Mouse (Mus musculus) retina, postnatal 7 days (tissue): Measurements from ENCODE around the gene Btbd1.

Source experiments
- DNase-seq: peaks from one replicate; pipeline ENCODE4 v3.0.0-alpha.2; 2012; ENCODE audit warnings: low read depth, low spot score

Btbd1 gene

DNA sequence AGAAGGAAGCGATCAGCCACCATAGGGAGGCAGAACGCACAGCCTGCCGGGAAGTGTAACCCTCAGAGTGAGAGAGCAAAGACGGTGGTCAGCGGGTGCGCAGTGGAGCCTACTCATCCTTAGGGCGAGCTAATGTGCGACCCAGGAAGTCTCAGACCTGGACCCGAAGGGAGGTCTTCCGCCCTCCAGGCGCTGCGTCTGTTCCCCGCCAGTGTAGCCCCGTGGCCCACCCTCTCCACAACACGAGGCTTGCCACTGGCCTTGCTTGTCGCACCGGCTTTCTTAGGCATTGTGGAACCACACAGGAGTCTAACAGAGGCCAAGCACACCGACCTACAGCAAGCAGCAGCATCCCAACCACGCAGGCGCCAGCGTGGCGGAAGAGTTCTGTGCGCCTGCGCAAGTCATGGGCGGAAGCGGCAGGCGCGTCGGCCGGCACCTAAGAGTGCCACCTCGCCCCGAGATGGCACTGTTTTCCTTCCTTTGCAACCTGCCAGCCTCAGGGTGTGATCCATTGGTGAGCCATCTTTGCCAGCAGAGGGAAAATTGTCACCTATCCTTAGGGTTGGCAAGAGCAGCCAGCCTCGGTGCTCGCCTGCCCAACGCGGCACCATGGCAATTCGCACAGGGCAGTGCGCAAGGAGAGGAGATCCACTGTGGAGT, 40.0 kb downstream of the Btbd1 start, which contains the start of gene 3110040N11Rik:
Gene 3110040N11Rik, minus strand, starts transcription at position 384 of the 663 bp plus-strand sequence.
- DNase-seq, result peak; percentile 90

GRCm38 (mm10) chr7:81788536-81788935, 40.7 kb downstream of the Btbd1 start:
- DNase-seq, result no peak

- DNase-seq, result no peak
Measured at GRCm38 (mm10) chr7:81777667-81778218, 51.5 kb downstream of the Btbd1 start.

- DNase-seq, result no peak
Measured at GRCm38 (mm10) chr7:81775325-81775724, 53.9 kb downstream of the Btbd1 start.

DNA sequence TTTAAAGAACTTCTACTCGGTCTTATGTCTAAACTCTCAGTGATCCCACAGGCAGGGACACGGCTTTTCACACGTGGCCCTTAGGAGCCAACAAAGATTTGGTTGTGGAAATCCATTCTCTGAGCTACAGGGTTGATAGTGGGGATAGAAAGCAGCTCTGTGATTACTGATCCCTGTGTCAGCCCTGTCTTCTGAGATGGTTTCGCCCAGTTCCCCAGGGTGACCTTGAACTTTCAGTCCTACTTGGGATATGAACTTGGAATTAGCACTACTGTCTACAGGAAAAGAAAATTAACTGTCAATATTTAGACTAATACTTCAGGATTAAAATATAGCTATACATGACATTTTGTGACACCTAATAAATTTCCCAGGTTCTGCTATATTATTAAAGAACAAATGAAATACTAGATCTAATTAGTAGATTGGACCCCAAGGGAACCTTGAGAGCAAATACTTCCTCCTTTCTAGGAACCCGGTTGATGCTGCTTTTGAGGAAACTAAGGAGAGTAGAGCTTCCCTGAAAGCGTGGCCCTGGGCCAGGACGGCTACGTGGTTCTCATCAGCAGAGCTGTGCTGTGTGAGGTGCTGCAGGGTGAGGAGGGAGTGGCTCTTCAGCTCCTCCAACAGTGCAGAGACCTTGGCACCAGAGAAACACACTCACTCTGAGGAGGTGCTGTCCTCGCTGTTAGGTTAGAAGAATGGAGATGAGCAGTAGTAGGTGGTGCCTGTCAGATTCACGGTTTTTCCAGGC, 56.3 kb downstream of the Btbd1 start:
- no peak for DNase-seq

- DNase-seq, result no peak
Measured at GRCm38 (mm10) chr7:81763110-81763845, 66.0 kb downstream of the Btbd1 start.

DNA sequence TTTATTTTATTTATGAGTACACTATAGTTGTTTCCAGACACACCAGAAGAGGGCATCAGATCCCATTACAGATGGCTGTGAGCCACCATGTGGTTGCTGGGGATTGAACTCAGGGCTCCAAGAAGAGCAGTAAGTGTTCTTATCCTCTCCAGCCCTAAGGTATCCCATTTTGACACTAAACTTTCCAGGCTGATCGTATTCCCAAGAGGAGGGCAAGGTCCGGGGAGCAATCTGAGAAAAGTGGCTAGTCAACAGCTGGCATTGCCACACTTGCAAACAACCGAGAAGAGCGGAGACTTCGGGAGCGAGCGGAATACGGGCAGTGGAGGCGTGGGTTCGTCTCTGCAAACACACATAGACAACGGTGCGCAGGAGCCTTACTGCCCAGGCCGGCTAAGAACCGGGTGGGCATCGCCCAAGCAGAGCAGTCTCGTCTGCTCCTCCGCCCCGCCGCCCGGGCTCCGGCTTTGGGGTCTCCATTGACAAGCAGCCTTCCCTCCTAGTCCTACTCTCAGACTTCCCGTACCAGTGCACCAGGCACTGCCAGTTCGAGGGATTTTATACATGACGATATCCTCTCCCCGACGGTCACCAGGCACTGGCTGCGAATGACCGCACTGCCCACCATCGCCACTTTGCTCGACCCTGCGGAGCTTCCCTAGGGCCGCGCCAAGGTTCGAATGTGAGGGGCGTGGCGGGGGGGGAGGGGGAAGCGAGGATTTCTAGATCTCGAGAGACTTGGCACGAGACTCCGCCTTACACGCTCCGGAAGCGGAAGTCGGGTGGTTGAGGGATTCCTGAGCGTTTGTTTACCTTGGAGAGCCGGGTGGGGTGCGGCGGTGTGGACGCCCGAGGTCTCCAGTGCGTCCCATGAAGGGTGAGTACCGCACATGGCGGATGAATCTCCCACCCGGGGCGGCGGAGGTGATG, 66.8 kb downstream of the Btbd1 start, which contains the start of gene Ramac:
Gene Ramac, plus strand, starts transcription at position 746 of the 930 bp plus-strand sequence.
- DNase-seq, result peak; percentile 92

DNA sequence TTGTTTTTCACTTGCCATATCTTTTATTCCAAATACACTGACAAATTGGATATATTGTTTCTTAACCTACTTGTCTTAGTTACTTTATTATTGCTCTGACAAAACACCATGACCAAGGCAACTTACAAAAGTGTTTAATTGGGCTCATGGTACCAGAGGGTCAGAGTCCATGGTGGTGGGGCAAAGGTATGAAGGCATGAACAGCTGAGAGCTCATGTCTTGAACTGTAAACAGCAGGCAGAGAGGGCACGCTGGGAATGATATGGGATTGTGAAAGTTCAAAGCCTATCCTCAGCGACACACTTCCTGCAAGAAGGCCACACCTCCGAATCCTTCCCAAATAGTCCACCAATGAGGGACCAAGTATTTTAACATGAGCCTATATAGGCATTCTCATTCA, 81.3 kb downstream of the Btbd1 start:
- no peak for DNase-seq

- DNase-seq, result no peak
Measured at GRCm38 (mm10) chr7:81744145-81744544, 85.1 kb downstream of the Btbd1 start.
